Mouse (Mus musculus): ENCODE measurements at regions not wholly inside any gene's neighbourhood (a gene's known extent, or its start where the extent isn't known, plus 50 kb on each side); places are given as distances from the start of the nearest gene placed in this dataset.
"Not testable (repeated sequence)": the region's sequence is repeated elsewhere in the genome, so short reads cannot be mapped to it uniquely, and the experiment has no call there.

GRCm38 (mm10) chr2:108756251-108756650 lies 524.3 kb upstream of the Kif18a start:
- no peak for DNase-seq (ENCODE audit: low spot score in 2 of 2)

- DNase-seq (ENCODE audit: low spot score in 2 of 2), result no peak
These were observed 515.8 kb upstream of the Kif18a start for GRCm38 (mm10) chr2:108764703-108765102.

- DNase-seq (ENCODE audit: low spot score in 2 of 2), result no peak
These were observed 514.1 kb upstream of the Kif18a start for GRCm38 (mm10) chr2:108766461-108766860.

DNA sequence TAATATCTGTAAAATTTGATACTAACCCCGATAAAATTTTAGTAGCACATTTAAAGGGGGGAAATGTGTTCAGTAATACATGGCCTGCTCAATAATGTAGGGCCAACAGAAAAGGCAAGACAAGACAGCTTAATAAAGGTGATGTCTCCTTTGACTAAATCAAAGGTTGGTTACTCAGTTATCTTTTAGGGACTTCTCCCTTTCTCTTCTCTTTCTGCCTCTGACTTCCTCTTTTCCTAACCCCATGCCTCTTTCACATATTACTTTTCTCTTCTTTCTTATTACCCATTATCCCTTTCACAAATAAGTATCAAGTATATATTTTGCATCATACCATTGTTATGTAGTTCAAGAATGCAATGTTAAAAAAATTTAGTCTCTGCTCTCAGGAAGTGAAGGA lies 510.2 kb upstream of the Kif18a start:
- DNase-seq (ENCODE audit: low spot score in 2 of 2), result no peak

- DNase-seq (ENCODE audit: low spot score in 2 of 2), result no peak
These were observed 497.1 kb upstream of the Kif18a start for GRCm38 (mm10) chr2:108783457-108783856.

GRCm38 (mm10) chr2:108785161-108785957 lies 495.2 kb upstream of the Kif18a start:
- DNase-seq (ENCODE audit: low spot score in 2 of 2), result no peak

- DNase-seq (ENCODE audit: low spot score in 2 of 2), result peak; percentile 7 to 17
These were observed 491.4 kb upstream of the Kif18a start for GRCm38 (mm10) chr2:108789166-108789565.

DNA sequence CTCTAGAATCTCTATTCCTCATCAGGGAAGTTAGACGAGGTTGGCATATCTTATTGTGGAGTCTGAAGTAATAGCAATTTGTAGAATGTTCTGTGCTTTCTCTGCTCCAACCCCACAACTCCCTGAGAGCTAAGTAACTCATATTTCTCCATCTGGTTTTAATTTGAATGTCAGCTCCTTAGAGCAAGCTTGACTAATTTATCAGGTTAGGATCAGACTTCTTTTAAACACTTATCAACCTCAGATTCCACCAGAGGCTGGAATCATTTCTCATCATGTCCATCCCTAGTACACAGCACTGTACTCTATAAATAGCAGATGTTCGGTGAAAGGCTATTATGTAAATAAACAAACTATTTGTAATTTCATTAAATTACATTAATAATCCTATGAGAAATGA lies 485.4 kb upstream of the Kif18a start:
- DNase-seq (ENCODE audit: low spot score in 2 of 2), result peak in 1 of 2 experiments; percentile 10

- no peak for DNase-seq (ENCODE audit: low spot score in 2 of 2)
These were observed 483.5 kb upstream of the Kif18a start for GRCm38 (mm10) chr2:108796816-108797581.

DNA sequence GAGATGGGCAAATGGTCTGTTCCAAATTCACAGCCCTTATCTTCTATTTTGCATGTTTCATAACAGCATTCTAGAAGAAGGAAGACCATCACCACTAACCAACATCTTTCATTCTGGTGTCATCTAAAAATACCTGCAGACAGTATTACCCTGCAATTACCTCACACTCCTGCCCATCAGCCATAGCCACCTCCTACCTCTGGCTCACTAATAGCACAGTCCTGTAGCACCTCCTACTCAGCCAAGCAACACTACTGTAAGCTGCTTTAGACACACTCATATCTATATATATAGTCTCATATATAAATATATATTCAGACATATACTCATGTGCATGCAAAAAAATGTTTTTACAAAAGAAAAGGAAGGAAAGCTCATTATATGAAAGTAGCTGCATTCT lies 468.2 kb upstream of the Kif18a start:
- no peak for DNase-seq (ENCODE audit: low spot score in 2 of 2)

- DNase-seq (ENCODE audit: low spot score in 2 of 2), result no peak
These were observed 467.4 kb upstream of the Kif18a start for GRCm38 (mm10) chr2:108813040-108813566.

- no peak for DNase-seq (ENCODE audit: low spot score in 2 of 2)
These were observed 464.0 kb upstream of the Kif18a start for GRCm38 (mm10) chr2:108816579-108816978.

GRCm38 (mm10) chr2:108824025-108824424 lies 456.5 kb upstream of the Kif18a start:
- DNase-seq (ENCODE audit: low spot score in 2 of 2), result no peak

DNA sequence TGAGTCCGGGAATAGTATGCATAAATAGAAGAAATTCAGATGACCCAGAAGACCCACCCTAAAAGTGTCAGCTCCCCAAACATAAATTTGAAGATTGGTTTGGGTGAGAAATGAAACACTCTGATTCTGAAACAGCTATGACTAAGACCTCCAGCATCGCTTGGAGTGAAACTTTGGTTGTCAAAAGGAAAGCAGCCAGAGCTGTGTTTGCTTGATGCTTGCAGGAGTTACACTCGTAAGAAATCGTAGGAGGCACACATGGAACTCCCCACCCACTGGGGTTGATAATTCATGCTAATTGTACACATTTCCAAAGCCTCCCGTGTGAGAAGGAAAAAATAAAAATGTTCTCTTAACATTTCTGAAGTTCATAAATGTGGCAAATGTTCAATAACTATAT lies 454.6 kb upstream of the Kif18a start:
- peak in 1 of 2 experiments; percentile 60 for DNase-seq (ENCODE audit: low spot score in 2 of 2)

- DNase-seq (ENCODE audit: low spot score in 2 of 2), result no peak
These were observed 453.3 kb upstream of the Kif18a start for GRCm38 (mm10) chr2:108827106-108827838.

- DNase-seq (ENCODE audit: low spot score in 2 of 2), result no peak
These were observed 452.4 kb upstream of the Kif18a start for GRCm38 (mm10) chr2:108827974-108828700.

DNA sequence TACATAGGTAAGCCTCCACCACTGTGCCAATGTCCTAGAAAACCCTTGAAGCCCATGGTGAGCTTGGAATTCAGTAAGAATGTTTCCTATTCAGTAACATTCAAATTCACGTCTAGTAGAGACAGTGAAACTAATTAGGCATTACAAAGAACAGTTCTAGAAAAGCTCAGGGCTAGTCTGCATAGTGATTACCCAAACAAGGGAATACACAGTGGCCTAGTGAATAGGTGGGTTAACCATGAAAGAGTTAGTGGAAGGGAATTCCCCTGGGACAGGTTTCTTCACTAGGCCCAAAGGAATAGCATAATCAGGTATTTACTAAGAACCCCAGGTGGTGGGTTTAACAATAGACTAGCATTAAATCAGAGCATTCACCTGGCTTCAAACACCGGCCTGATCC lies 436.7 kb upstream of the Kif18a start:
- DNase-seq (ENCODE audit: low spot score in 2 of 2), result not testable (repeated sequence)

- peak in 1 of 2 experiments; percentile 26 for DNase-seq (ENCODE audit: low spot score in 2 of 2)
These were observed 432.5 kb upstream of the Kif18a start for GRCm38 (mm10) chr2:108848051-108848450.

DNA sequence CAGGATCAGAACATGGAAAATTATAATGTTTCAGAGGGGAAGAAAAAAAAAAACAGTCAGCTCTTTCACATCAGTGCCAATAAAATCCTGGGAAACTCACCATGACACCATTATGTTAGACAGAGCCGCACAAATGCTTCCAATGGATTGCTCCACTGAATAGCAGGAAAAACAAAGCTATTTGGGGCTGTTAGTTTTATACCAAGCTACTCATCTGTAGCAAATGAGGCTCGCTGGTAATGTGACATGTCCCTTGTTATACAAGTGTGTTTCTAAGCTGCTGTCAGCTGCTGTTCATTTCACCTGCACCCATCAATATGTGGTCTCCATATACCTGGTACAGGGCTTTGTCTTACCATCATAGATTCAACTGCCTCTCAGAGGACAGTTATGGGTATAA lies 426.1 kb upstream of the Kif18a start:
- DNase-seq (ENCODE audit: low spot score in 2 of 2), result peak; percentile 8 to 62

DNA sequence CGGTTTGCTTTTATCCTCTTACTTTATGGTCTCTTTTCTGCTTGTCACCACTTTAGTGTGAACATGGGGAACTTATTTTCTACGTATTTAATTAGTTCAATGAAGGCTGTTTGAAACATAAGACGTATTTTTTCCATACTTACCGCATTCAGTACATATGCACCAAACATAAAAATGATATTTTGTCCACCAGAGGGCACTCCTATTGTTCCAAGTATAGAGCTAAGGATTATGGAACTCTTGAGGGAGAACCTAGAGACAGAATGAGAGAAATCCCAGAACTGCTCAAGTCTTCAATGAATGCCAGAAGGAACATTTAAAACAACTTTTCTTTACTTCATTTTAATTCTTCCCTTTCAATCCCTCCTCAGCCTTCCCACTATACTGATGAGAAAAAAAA lies 403.4 kb upstream of the Kif18a start:
- DNase-seq (ENCODE audit: low spot score in 2 of 2), result no peak

GRCm38 (mm10) chr2:108877676-108878075 lies 402.9 kb upstream of the Kif18a start:
- DNase-seq (ENCODE audit: low spot score in 2 of 2), result no peak
